Mouse (Mus musculus) liver, adult 2 months (tissue): ENCODE measurements at regions not wholly inside any gene's neighbourhood (a gene's known extent, or its start where the extent isn't known, plus 50 kb on each side); places are given as distances from the start of the nearest gene placed in this dataset.

Experiments used
- DNase-seq: peaks from one replicate; pipeline ENCODE4 v3.0.0-alpha.2; 2011; ENCODE audit warnings: low read depth, low spot score; ENCODE audit errors: extremely low read depth
- H3K27ac ChIP-seq: fragments of 200-500 bp; replicated peaks from 2 replicates; pipeline ENCODE4 v1.5.1; 2012; ENCODE audit warnings: low read depth, mild to moderate bottlenecking, control low read depth, inconsistent platforms, low read length; ENCODE audit not compliant: insufficient read depth
- H3K27me3 ChIP-seq: fragments of 200-500 bp; 2 replicates; pipeline ENCODE4 v1.6.1; 2012; ENCODE audit warnings: mild to moderate bottlenecking, moderate library complexity, low read length, inconsistent platforms; ENCODE audit not compliant: control insufficient read depth, insufficient read depth
- H3K36me3 ChIP-seq: fragments of 200-500 bp; 2 replicates; pipeline ENCODE4 v1.6.1; 2012; ENCODE audit warnings: low read length, inconsistent platforms; ENCODE audit not compliant: control insufficient read depth, insufficient read depth
- H3K4me1 ChIP-seq: fragments of 200-500 bp; 2 replicates; pipeline ENCODE4 v1.6.1; 2011; ENCODE audit warnings: low read length; ENCODE audit not compliant: control insufficient read depth, insufficient read depth
- H3K4me3 ChIP-seq: fragments of 200-500 bp; 2 replicates; pipeline ENCODE4 v1.5.1; 2011; ENCODE audit warnings: low read depth, mild to moderate bottlenecking, control low read depth, low read length, moderate library complexity; ENCODE audit not compliant: insufficient read depth
- H3K79me2 ChIP-seq: fragments of 200-500 bp; 2 replicates; pipeline ENCODE4 v1.6.1; 2012; ENCODE audit warnings: inconsistent platforms, mild to moderate bottlenecking, low read length, moderate library complexity; ENCODE audit not compliant: control insufficient read depth, insufficient read depth
- H3K9ac ChIP-seq: fragments of 200-500 bp; 2 replicates; pipeline ENCODE4 v1.6.1; 2012; ENCODE audit warnings: low read depth, mild to moderate bottlenecking, control low read depth, inconsistent platforms, low read length
- CTCF ChIP-seq: fragments of 200-500 bp; IDR thresholded peaks from 2 replicates; pipeline ENCODE4 v1.5.1; 2011; ENCODE audit warnings: low read depth, low read length, control low read depth
- WGBS: fragments of 180-500 bp; shearing (Covaris S2); methylation state at CpG from one replicate; pipeline ENCODE4 v1.1.7; 2018; 5-methylcytosine and 5-hydroxymethylcytosine counted together

DNA sequence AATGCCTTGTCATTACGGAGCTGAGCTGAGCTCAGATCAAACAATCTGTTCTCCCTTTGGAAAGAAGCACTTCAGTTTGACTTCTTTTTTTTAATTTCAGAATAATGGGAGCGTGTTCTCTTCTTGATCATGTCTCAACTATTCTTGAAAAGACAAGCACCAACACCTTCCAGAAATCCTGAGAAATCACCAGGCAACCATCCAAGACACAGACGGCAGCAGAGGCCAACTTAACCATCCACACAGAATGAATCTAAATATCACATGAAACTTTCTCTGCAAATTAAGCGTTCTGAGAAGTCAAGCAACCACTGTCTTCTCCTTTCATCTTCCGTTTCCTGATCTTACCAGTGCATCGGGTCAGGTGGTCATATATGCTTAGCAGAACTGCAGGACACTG, 50.8 kb upstream of the Slc38a4 start:
- Histone ChIP-seq H3K4me3 (no peak overlapping the region), H3K9ac (no peak overlapping the region), H3K27me3 (no peaks in the 10 kb centered on the region), H3K4me1 (peaks cover 7% of the 10 kb centered on the region), H3K27ac (no peak overlapping the region), H3K36me3 (no peaks in the 10 kb centered on the region), H3K79me2 (no peaks in the 10 kb centered on the region)
- no peak for DNase-seq
- no peak for TF ChIP-seq CTCF
- 90% methylated on average over 6 of the region's 6 CpGs for WGBS
